Mouse (Mus musculus): ENCODE results near the gene Stard13. TPM values are rescaled to one million over a fixed set of nuclear protein-coding genes. Genes with fewer than 3 reads are reported as not detected.

The Stard13 gene
- polyA plus RNA-seq, 1 experiment, result 4.9 TPM

DNA sequence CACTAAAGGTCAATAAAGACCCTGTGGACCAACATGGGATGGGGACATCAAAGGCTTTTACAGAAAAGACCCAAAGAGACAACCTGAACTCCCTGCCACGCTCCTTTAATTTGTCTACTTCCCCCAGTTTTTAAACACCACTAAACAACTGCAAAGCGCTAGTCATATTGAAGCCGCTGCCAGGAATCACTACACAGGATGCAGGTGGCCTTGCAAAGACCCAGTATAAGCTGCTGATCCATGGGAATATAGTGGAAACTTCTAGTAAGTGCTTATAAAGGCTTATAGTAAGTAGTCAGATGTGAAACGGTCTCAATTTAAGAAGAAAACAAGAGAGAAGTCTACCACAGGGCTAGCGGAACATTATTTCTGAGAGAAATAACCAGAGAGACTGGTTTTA, 42.9 kb downstream of the Stard13 start:
- WGBS, result 71% methylated on average over 5 of the region's 5 CpGs
- Histone ChIP-seq H3K36me3 (ENCODE audit: control insufficient read depth, insufficient read depth, low read length) (no peaks in the 10 kb centered on the region), H3K4me1 (ENCODE audit: control insufficient read depth, insufficient read depth, insufficient read length, low read length) (no peaks in the 10 kb centered on the region), H3K27ac (ENCODE audit: insufficient read depth, low read depth, low read length) (no peak overlapping the region), H3K4me3 (ENCODE audit: low read depth, low read length) (no peak overlapping the region), H3K27me3 (ENCODE audit: control insufficient read depth, insufficient read depth, low read length) (no peaks in the 10 kb centered on the region)
- TF ChIP-seq CTCF (IDR thresholded peaks at IDR 0.05; ENCODE audit: extremely low read depth, insufficient read length, insufficient replicate concordance, low read depth, low read length), result no peak
- TF ChIP-seq POLR2A (IDR thresholded peaks at IDR 0.05; ENCODE audit: low read depth, low read length), result no peak

DNA sequence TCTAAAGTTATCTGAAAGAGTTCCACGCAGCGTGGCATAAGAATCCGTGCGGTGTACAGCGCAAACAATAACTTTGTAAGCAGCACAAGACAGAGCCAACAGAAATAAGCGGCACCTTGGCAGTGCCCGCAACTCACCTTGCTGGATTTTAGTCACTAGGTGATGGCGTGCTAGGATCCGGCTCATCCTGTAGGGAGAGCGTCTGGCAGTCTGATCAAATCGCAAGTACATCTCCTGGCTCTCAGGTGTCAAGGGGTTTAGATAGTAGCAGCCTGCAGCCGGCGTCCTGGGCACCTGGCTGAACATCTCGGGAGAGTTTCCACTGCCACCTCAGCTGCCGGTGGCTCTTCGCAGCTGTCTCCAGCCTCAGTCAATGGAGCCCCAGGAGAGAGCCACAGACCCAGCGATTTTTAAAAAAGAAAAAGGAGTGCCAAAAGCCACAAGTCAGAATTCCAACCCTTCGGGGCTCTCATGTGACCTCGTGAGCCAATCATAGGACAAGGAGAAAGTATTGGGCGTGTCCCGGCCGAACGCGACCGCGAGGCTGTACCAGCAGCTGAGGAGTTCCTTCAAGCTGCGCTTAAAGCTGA, 43.8 kb downstream of the Stard13 start:
- Histone ChIP-seq H3K36me3 (ENCODE audit: control insufficient read depth, insufficient read depth, low read length) (no peaks in the 10 kb centered on the region), H3K4me1 (ENCODE audit: control insufficient read depth, insufficient read depth, insufficient read length, low read length) (no peaks in the 10 kb centered on the region), H3K27ac (ENCODE audit: insufficient read depth, low read depth, low read length) (peak overlapping the region; percentile 76), H3K27me3 (ENCODE audit: control insufficient read depth, insufficient read depth, low read length) (no peaks in the 10 kb centered on the region), H3K4me3 (ENCODE audit: low read depth, low read length) (peak overlapping the region; percentile 95)
- TF ChIP-seq CTCF (IDR thresholded peaks at IDR 0.05; ENCODE audit: extremely low read depth, insufficient read length, insufficient replicate concordance, low read depth, low read length), result peak; percentile 7; the same call in 1 of the 2 replicates
- TF ChIP-seq POLR2A (IDR thresholded peaks at IDR 0.05; ENCODE audit: low read depth, low read length), result no peak
- under 1% methylated on average over 27 of the region's 27 CpGs for WGBS

DNA sequence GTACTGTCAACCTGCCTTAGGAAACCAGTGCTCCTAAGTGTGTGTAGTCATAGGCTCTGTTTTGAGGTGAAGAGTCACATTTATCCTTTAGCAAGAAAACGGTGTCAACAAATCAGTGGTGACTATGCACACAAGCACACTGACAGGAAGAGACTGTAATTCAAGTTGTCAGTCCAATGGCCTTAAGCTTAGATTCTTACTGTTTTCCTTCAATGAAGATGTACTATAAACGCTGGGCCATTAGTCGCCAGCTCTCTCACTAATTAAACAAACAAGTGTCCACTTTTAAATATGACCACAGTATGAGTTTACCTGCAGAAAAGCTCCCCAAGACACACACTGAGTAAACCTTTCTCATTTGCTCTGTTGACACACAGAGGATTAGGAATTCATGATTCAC, 44.3 kb downstream of the Stard13 start:
- no peaks in the 10 kb centered on the region for H3K4me1 ChIP-seq (ENCODE audit: control insufficient read depth, insufficient read depth, insufficient read length, low read length)
- H3K27ac ChIP-seq (ENCODE audit: insufficient read depth, low read depth, low read length), result peak overlapping the region; percentile 76
- WGBS, result 3% methylated on average over 3 of the region's 3 CpGs
- H3K36me3 ChIP-seq (ENCODE audit: control insufficient read depth, insufficient read depth, low read length), result no peaks in the 10 kb centered on the region
- TF ChIP-seq CTCF (IDR thresholded peaks at IDR 0.05; ENCODE audit: extremely low read depth, insufficient read length, insufficient replicate concordance, low read depth, low read length) (no peak), POLR2A (IDR thresholded peaks at IDR 0.05; ENCODE audit: low read depth, low read length) (no peak)
- H3K4me3 ChIP-seq (ENCODE audit: low read depth, low read length), result peak overlapping the region; percentile 95; the same call in 1 of the 2 replicates
- no peaks in the 10 kb centered on the region for H3K27me3 ChIP-seq (ENCODE audit: control insufficient read depth, insufficient read depth, low read length)

DNA sequence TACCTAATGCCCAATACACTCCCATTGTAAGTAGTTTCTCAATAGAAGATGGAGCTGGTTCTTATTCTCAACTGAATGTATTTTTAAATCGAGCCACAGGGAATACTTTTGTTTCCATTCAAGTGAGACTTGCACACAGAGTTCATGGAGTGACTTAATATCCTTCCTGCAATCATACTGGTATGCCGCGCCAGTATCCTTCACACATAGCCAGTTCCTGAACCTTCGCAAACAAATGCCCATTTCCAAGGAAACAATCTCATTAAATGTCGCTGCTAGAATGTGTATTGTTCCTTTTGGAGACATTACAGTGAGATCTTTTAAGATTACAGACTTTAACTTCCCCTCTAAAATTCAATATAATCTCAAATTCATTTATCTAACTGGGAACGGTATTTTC, 45.0 kb downstream of the Stard13 start:
- H3K4me3 ChIP-seq (ENCODE audit: low read depth, low read length), result no peak overlapping the region
- WGBS, result 73% methylated on average over 6 of the region's 6 CpGs
- H3K4me1 ChIP-seq (ENCODE audit: control insufficient read depth, insufficient read depth, insufficient read length, low read length), result no peaks in the 10 kb centered on the region
- H3K36me3 ChIP-seq (ENCODE audit: control insufficient read depth, insufficient read depth, low read length), result no peaks in the 10 kb centered on the region
- TF ChIP-seq CTCF (IDR thresholded peaks at IDR 0.05; ENCODE audit: extremely low read depth, insufficient read length, insufficient replicate concordance, low read depth, low read length) (no peak), POLR2A (IDR thresholded peaks at IDR 0.05; ENCODE audit: low read depth, low read length) (no peak)
- H3K27ac ChIP-seq (ENCODE audit: insufficient read depth, low read depth, low read length), result no peak overlapping the region
- no peaks in the 10 kb centered on the region for H3K27me3 ChIP-seq (ENCODE audit: control insufficient read depth, insufficient read depth, low read length)

DNA sequence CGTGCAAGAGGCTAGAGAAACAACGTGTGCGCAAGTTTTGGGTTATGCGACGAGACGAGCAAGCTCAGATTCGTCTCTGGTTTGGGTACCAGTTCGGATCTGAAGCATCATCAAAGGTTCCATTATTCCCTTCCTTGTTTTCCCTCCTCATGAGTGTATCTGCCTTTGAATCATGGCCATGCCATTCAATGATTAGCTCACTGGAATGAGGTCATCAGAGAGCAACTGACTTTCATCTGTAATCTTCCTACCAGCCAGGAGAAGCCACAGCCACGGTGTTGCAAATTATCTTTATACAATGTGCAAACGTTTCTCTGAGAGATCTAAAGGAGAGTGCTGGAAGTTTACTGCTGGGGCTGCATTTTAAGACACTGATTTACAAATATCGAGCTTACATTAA, 46.3 kb downstream of the Stard13 start:
- 0 out of 2 replicates have a peak, but pooled peaks cover 2% of the 10 kb centered on the region for H3K4me1 ChIP-seq (ENCODE audit: control insufficient read depth, insufficient read depth, insufficient read length, low read length)
- no peaks in the 10 kb centered on the region for H3K36me3 ChIP-seq (ENCODE audit: control insufficient read depth, insufficient read depth, low read length)
- TF ChIP-seq POLR2A (IDR thresholded peaks at IDR 0.05; ENCODE audit: low read depth, low read length) (no peak), CTCF (IDR thresholded peaks at IDR 0.05; ENCODE audit: extremely low read depth, insufficient read length, insufficient replicate concordance, low read depth, low read length) (no peak)
- 75% methylated on average over 11 of the region's 11 CpGs for WGBS
- no peaks in the 10 kb centered on the region for H3K27me3 ChIP-seq (ENCODE audit: control insufficient read depth, insufficient read depth, low read length)
- H3K27ac ChIP-seq (ENCODE audit: insufficient read depth, low read depth, low read length), result no peak overlapping the region
- H3K4me3 ChIP-seq (ENCODE audit: low read depth, low read length), result no peak overlapping the region

DNA sequence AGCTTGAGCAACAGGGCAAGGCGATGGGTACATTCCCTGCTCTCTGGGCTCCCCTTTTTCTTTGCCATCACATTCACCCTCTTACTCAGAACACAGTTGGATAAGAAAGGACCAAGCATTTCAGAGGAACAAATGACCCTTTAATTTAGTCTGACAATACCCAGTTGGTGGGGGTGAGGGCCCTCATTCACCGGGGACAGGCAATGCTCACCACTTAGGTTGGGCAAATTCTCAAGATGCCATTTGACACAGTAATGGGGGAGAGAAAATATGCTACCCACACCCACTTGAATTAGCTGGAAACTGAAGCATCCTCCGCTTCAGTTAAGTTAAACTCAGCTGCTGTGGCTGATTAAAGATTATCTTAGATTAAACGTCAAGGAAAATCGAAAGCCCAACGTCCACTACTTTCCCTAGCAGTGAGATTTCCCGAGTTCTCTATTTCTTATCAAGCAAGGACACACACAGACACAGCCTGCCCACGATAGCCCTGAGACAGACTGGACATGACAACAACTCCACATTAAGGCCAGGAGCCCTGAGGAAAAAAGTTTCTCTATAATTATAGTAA, 48.3 kb downstream of the Stard13 start:
- H3K36me3 ChIP-seq (ENCODE audit: control insufficient read depth, insufficient read depth, low read length), result no peaks in the 10 kb centered on the region
- H3K4me3 ChIP-seq (ENCODE audit: low read depth, low read length), result no peak overlapping the region
- TF ChIP-seq CTCF (IDR thresholded peaks at IDR 0.05; ENCODE audit: extremely low read depth, insufficient read length, insufficient replicate concordance, low read depth, low read length), result no peak
- TF ChIP-seq POLR2A (IDR thresholded peaks at IDR 0.05; ENCODE audit: low read depth, low read length), result no peak
- 0 out of 2 replicates have a peak, but pooled peaks cover 4% of the 10 kb centered on the region for H3K4me1 ChIP-seq (ENCODE audit: control insufficient read depth, insufficient read depth, insufficient read length, low read length)
- no peak overlapping the region for H3K27ac ChIP-seq (ENCODE audit: insufficient read depth, low read depth, low read length)
- H3K27me3 ChIP-seq (ENCODE audit: control insufficient read depth, insufficient read depth, low read length), result no peaks in the 10 kb centered on the region
- 47% methylated on average over 8 of the region's 8 CpGs for WGBS

DNA sequence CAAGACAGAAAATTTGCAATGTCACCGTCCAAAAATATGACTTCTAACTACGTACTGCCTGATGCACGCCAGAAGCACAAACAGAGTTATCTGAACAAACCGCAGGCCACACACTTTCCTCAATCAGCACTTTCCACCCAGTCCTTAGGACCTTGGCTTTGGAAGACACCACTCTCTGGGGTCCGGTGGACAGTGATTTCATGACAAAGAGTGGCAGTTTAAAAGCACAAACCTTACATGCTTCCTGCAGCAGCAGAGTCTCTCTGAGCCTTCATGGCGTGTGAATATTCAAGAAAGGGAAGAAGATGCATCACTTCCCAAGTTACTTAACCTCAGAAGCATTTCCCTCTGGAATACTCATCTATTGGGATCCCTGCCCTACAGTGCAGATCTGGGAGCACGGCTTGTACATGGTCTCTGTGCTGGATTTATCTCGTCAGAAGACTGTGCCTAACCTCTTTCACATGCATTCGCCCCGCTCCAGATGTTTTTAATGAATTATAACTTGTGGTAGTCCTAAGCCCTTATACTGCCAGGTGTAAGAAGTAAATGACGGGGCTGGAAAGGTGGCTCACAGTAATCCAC, 49.9 kb downstream of the Stard13 start:
- H3K36me3 ChIP-seq (ENCODE audit: control insufficient read depth, insufficient read depth, low read length), result no peaks in the 10 kb centered on the region
- WGBS, result 83% methylated on average over 11 of the region's 11 CpGs
- TF ChIP-seq POLR2A (IDR thresholded peaks at IDR 0.05; ENCODE audit: low read depth, low read length), result no peak
- no peak overlapping the region for H3K27ac ChIP-seq (ENCODE audit: insufficient read depth, low read depth, low read length)
- no peaks in the 10 kb centered on the region for H3K27me3 ChIP-seq (ENCODE audit: control insufficient read depth, insufficient read depth, low read length)
- H3K4me1 ChIP-seq (ENCODE audit: control insufficient read depth, insufficient read depth, insufficient read length, low read length), result 0 out of 2 replicates have a peak, but pooled peaks cover 4% of the 10 kb centered on the region
- no peak overlapping the region for H3K4me3 ChIP-seq (ENCODE audit: low read depth, low read length)
